Mouse (Mus musculus): Measurements from ENCODE around the gene Klhl29. TPM values are rescaled to one million over a fixed set of nuclear protein-coding genes. Genes with fewer than 3 reads are reported as not detected.
A peak's percentile ranks its signal among the peaks of the same experiment; 100 is the strongest.

Klhl29 gene
- polyA plus RNA-seq, 2 experiments = 4.9 to 14.0 TPM

DNA sequence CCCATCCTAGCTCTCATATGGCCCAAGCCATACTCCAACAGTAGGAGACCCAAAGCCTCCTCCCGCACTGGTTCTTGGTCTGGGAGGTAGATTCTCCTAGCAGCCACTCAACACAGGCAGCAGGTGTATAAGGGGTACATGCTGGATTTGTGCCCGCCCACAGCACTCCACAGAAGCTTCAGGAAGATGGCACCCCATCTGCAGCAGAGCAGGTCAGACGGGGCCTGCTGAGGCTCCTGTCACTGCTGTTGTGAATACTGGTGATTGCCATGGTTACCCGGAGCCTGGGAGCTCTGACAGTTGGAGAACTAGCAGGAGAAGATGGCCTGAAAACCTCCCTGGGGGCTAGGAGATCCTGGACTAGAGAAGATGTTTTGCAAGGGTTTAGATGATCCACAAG, 35.9 kb upstream of the Klhl29 start:
- no peak for DNase-seq (ENCODE audit: low spot score)
- no peak for ATAC-seq (ENCODE audit: low FRiP score, low read depth)
- no peaks in the 10 kb centered on the region for H3K27me3 ChIP-seq (ENCODE audit: control insufficient read depth, insufficient read depth, low read length)
- no peak for TF ChIP-seq POLR2A (IDR thresholded peaks at IDR 0.05; ENCODE audit: borderline replicate concordance, extremely low read depth, insufficient read depth, insufficient read length)
- no peaks in the 10 kb centered on the region for H3K9me3 ChIP-seq (ENCODE audit: control insufficient read depth, low read length)
- 0 out of 2 replicates have a peak, but pooled peaks cover 18% of the 10 kb centered on the region for H3K4me1 ChIP-seq (ENCODE audit: control insufficient read depth, insufficient read depth, low read length)
- 83% methylated on average over 4 of the region's 4 CpGs for WGBS
- no peaks in the 10 kb centered on the region for H3K36me3 ChIP-seq (ENCODE audit: control insufficient read depth, insufficient read depth, low read length)
- no peak overlapping the region for H3K4me3 ChIP-seq (replicated peaks; ENCODE audit: low read length)
- no peak overlapping the region for H3K27ac ChIP-seq (replicated peaks; ENCODE audit: low read depth, low read length)
- H3K9ac ChIP-seq (ENCODE audit: low read depth, low read length, severe bottlenecking) = no peak overlapping the region
- H3K4me2 ChIP-seq (replicated peaks; ENCODE audit: low read depth, low read length, severe bottlenecking) = no peak overlapping the region

- Histone ChIP-seq H3K9me3 (ENCODE audit: control insufficient read depth, low read length) (no peaks in the 10 kb centered on the region), H3K9ac (ENCODE audit: low read depth, low read length, severe bottlenecking) (no peak overlapping the region), H3K4me3 (replicated peaks; ENCODE audit: low read length) (peak overlapping the region; percentile 13), H3K27ac (replicated peaks; ENCODE audit: low read depth, low read length) (no peak overlapping the region), H3K27me3 (ENCODE audit: control insufficient read depth, insufficient read depth, low read length) (no peaks in the 10 kb centered on the region), H3K4me1 (ENCODE audit: control insufficient read depth, insufficient read depth, low read length) (0 out of 2 replicates have a peak, but pooled peaks cover 16% of the 10 kb centered on the region), H3K36me3 (ENCODE audit: control insufficient read depth, insufficient read depth, low read length) (no peaks in the 10 kb centered on the region), H3K4me2 (replicated peaks; ENCODE audit: low read depth, low read length, severe bottlenecking) (peak overlapping the region; percentile 42)
- DNase-seq (ENCODE audit: low spot score) = peak; percentile 98
- peak; percentile 91 for ATAC-seq (ENCODE audit: low FRiP score, low read depth)
- TF ChIP-seq POLR2A (IDR thresholded peaks at IDR 0.05; ENCODE audit: borderline replicate concordance, extremely low read depth, insufficient read depth, insufficient read length) = no peak
- WGBS = 3% methylated on average over 16 of the region's 16 CpGs
Observed at GRCm38 (mm10) chr12:5410391-5411115, 35.1 kb upstream of the Klhl29 start.

- no peak for TF ChIP-seq POLR2A (IDR thresholded peaks at IDR 0.05; ENCODE audit: borderline replicate concordance, extremely low read depth, insufficient read depth, insufficient read length)
- WGBS = 83% methylated on average over 8 of the region's 8 CpGs
- no peaks in the 10 kb centered on the region for H3K36me3 ChIP-seq (ENCODE audit: control insufficient read depth, insufficient read depth, low read length)
- no peak overlapping the region for H3K4me3 ChIP-seq (replicated peaks; ENCODE audit: low read length)
- H3K4me2 ChIP-seq (replicated peaks; ENCODE audit: low read depth, low read length, severe bottlenecking) = no peak overlapping the region
- 0 out of 2 replicates have a peak, but pooled peaks cover 13% of the 10 kb centered on the region for H3K4me1 ChIP-seq (ENCODE audit: control insufficient read depth, insufficient read depth, low read length)
- no peak for DNase-seq (ENCODE audit: low spot score)
- H3K27me3 ChIP-seq (ENCODE audit: control insufficient read depth, insufficient read depth, low read length) = no peaks in the 10 kb centered on the region
- H3K9ac ChIP-seq (ENCODE audit: low read depth, low read length, severe bottlenecking) = no peak overlapping the region
- no peak overlapping the region for H3K27ac ChIP-seq (replicated peaks; ENCODE audit: low read depth, low read length)
- no peak for ATAC-seq (ENCODE audit: low FRiP score, low read depth)
- H3K9me3 ChIP-seq (ENCODE audit: control insufficient read depth, low read length) = no peaks in the 10 kb centered on the region
Observed at GRCm38 (mm10) chr12:5407175-5407574, 31.7 kb upstream of the Klhl29 start.

- Histone ChIP-seq H3K27ac (replicated peaks; ENCODE audit: low read depth, low read length) (no peak overlapping the region), H3K9ac (ENCODE audit: low read depth, low read length, severe bottlenecking) (no peak overlapping the region), H3K4me2 (replicated peaks; ENCODE audit: low read depth, low read length, severe bottlenecking) (no peak overlapping the region), H3K27me3 (ENCODE audit: control insufficient read depth, insufficient read depth, low read length) (no peaks in the 10 kb centered on the region), H3K36me3 (ENCODE audit: control insufficient read depth, insufficient read depth, low read length) (no peaks in the 10 kb centered on the region), H3K4me3 (replicated peaks; ENCODE audit: low read length) (no peak overlapping the region), H3K9me3 (ENCODE audit: control insufficient read depth, low read length) (no peaks in the 10 kb centered on the region), H3K4me1 (ENCODE audit: control insufficient read depth, insufficient read depth, low read length) (0 out of 2 replicates have a peak, but pooled peaks cover 2% of the 10 kb centered on the region)
- no peak for DNase-seq (ENCODE audit: low spot score)
- ATAC-seq (ENCODE audit: low FRiP score, low read depth) = no peak
- TF ChIP-seq POLR2A (IDR thresholded peaks at IDR 0.05; ENCODE audit: borderline replicate concordance, extremely low read depth, insufficient read depth, insufficient read length) = no peak
- WGBS = 66% methylated on average over 5 of the region's 5 CpGs
Observed at GRCm38 (mm10) chr12:5397423-5397822, 21.9 kb upstream of the Klhl29 start.

DNA sequence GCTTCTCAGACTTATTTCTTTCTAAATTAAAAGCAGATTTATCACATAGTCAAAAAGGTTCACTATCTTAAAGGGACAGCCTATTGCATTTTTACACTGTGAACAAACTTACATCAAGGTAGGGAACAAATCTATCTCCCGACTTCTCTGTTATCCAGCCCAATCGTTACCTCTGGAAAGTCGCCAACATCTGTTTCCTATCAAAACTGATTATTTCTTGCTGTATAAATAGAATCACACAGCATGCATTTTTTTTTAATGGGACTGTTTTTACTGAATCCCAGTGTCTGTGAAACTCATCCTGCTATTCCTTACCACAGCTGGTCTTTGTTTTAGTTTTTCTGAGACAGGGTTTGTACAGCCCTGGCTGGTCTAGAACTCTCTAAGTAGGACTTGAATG, 19.7 kb upstream of the Klhl29 start:
- H3K9ac ChIP-seq (ENCODE audit: low read depth, low read length, severe bottlenecking) = no peak overlapping the region
- DNase-seq (ENCODE audit: low spot score) (peak; percentile 88), ATAC-seq (ENCODE audit: low FRiP score, low read depth) (peak; percentile 72; the same call in 1 of the 2 replicates)
- no peaks in the 10 kb centered on the region for H3K36me3 ChIP-seq (ENCODE audit: control insufficient read depth, insufficient read depth, low read length)
- H3K27me3 ChIP-seq (ENCODE audit: control insufficient read depth, insufficient read depth, low read length) = no peaks in the 10 kb centered on the region
- 20% methylated on average over 3 of the region's 3 CpGs for WGBS
- H3K4me3 ChIP-seq (replicated peaks; ENCODE audit: low read length) = no peak overlapping the region
- H3K4me2 ChIP-seq (replicated peaks; ENCODE audit: low read depth, low read length, severe bottlenecking) = no peak overlapping the region
- H3K27ac ChIP-seq (replicated peaks; ENCODE audit: low read depth, low read length) = no peak overlapping the region
- no peaks in the 10 kb centered on the region for H3K9me3 ChIP-seq (ENCODE audit: control insufficient read depth, low read length)
- H3K4me1 ChIP-seq (ENCODE audit: control insufficient read depth, insufficient read depth, low read length) = 0 out of 2 replicates have a peak, but pooled peaks cover 2% of the 10 kb centered on the region
- no peak for TF ChIP-seq POLR2A (IDR thresholded peaks at IDR 0.05; ENCODE audit: borderline replicate concordance, extremely low read depth, insufficient read depth, insufficient read length)

Data from limb, embryonic 14.5 days (tissue).